Mouse (Mus musculus) cortical plate, adult 2 months (tissue): ENCODE measurements at regions not wholly inside any gene's neighbourhood (a gene's known extent, or its start where the extent isn't known, plus 50 kb on each side); places are given as distances from the start of the nearest gene placed in this dataset.

Experiments used
- CTCF ChIP-seq: fragments of 200-500 bp; IDR thresholded peaks from 2 replicates; pipeline ENCODE4 v1.5.1; 2011; ENCODE audit warnings: mild to moderate bottlenecking, control low read depth, low read length; ENCODE audit not compliant: insufficient read depth; ENCODE audit errors: extremely low read depth
- POLR2A ChIP-seq: fragments of 200-500 bp; IDR thresholded peaks from 2 replicates; pipeline ENCODE4 v1.6.1; 2011; ENCODE audit warnings: mild to moderate bottlenecking, low read length, control low read depth; ENCODE audit not compliant: insufficient read depth; ENCODE audit errors: extremely low read depth

- TF ChIP-seq POLR2A (no peak), CTCF (no peak)
These were observed 637.6 kb downstream of the Insc start for GRCm38 (mm10) chr7:115380989-115381610.
